Mouse (Mus musculus): Measurements from ENCODE around the gene Med18. TPM values are rescaled to one million over a fixed set of nuclear protein-coding genes. Genes with fewer than 3 reads are reported as not detected.
A peak's percentile ranks its signal among the peaks of the same experiment; 100 is the strongest.
"Not testable (repeated sequence)": the region's sequence is repeated elsewhere in the genome, so short reads cannot be mapped to it uniquely, and the experiment has no call there.

The Med18 gene
- total RNA-seq, 2 experiments from 2014 or later: 8.7 to 9.4 TPM

GRCm38 (mm10) chr4:132428022-132428542 lies 35.6 kb downstream of the Med18 start:
- Histone ChIP-seq H3K4me3 (no peak overlapping the region), H3K27ac (no peak overlapping the region)
- TF ChIP-seq CTCF (conservative IDR thresholded peaks at IDR 0.05): no peak
- DNase-seq (ENCODE audit: low spot score in 2 of 2): no peak

GRCm38 (mm10) chr4:132427493-132427892 lies 36.2 kb downstream of the Med18 start:
- H3K4me3 ChIP-seq: no peak overlapping the region
- DNase-seq (ENCODE audit: low spot score in 2 of 2): no peak
- no peak for TF ChIP-seq CTCF (conservative IDR thresholded peaks at IDR 0.05)
- H3K27ac ChIP-seq: no peak overlapping the region

- H3K27ac ChIP-seq: no peak overlapping the region
- TF ChIP-seq CTCF (conservative IDR thresholded peaks at IDR 0.05): no peak
- H3K4me3 ChIP-seq: no peak overlapping the region
- no peak for DNase-seq (ENCODE audit: low spot score in 2 of 2)
These were observed 37.7 kb downstream of the Med18 start for GRCm38 (mm10) chr4:132426021-132426420.

GRCm38 (mm10) chr4:132424765-132425164 lies 39.0 kb downstream of the Med18 start:
- no peak overlapping the region for H3K4me3 ChIP-seq
- no peak for DNase-seq (ENCODE audit: low spot score in 2 of 2)
- peak; percentile 45 for TF ChIP-seq CTCF (conservative IDR thresholded peaks at IDR 0.05)
- H3K27ac ChIP-seq: no peak overlapping the region

- Histone ChIP-seq H3K4me3 (peak within 1 kb of the TSS; percentile 91), H3K27ac (peak within 1 kb of the TSS; percentile 95)
- no peak for TF ChIP-seq CTCF (conservative IDR thresholded peaks at IDR 0.05)
- DNase-seq (ENCODE audit: low spot score in 2 of 2): peak; percentile 83 to 94
These were observed 41.6 kb downstream of the Med18 start, which contains the start of gene Phactr4 for GRCm38 (mm10) chr4:132421923-132422782. Gene Phactr4 (minus strand): TSS chr4:132422489.

- no peak for DNase-seq (ENCODE audit: low spot score in 2 of 2)
- H3K27ac ChIP-seq: peak overlapping the region; percentile 95
- TF ChIP-seq CTCF (conservative IDR thresholded peaks at IDR 0.05): no peak
- H3K4me3 ChIP-seq: peak overlapping the region; percentile 91
These were observed 42.2 kb downstream of the Med18 start for GRCm38 (mm10) chr4:132421556-132421922.

- TF ChIP-seq CTCF (conservative IDR thresholded peaks at IDR 0.05): no peak
- Histone ChIP-seq H3K27ac (no peak overlapping the region), H3K4me3 (no peak overlapping the region)
- no peak for DNase-seq (ENCODE audit: low spot score in 2 of 2)
These were observed 43.2 kb downstream of the Med18 start for GRCm38 (mm10) chr4:132420471-132420870.

- Histone ChIP-seq H3K27ac (no peak overlapping the region), H3K4me3 (no peak overlapping the region)
- no peak for TF ChIP-seq CTCF (conservative IDR thresholded peaks at IDR 0.05)
- DNase-seq (ENCODE audit: low spot score in 2 of 2): no peak
These were observed 47.8 kb downstream of the Med18 start for GRCm38 (mm10) chr4:132415966-132416365.

GRCm38 (mm10) chr4:132413257-132413656 lies 50.5 kb downstream of the Med18 start:
- not testable (repeated sequence) for H3K27ac ChIP-seq; DNase-seq (ENCODE audit: low spot score in 2 of 2)

GRCm38 (mm10) chr4:132411322-132412094 lies 52.2 kb downstream of the Med18 start:
- TF ChIP-seq CTCF (conservative IDR thresholded peaks at IDR 0.05): peak; percentile 77
- peak; percentile 16 to 23 for DNase-seq (ENCODE audit: low spot score in 2 of 2)
- H3K4me3 ChIP-seq: no peak overlapping the region
- no peak overlapping the region for H3K27ac ChIP-seq

More at GRCm38 (mm10) chr4:132413257-132413656, 50.5 kb downstream of the Med18 start:
- H3K4me3 ChIP-seq: not testable (repeated sequence)

- no peak overlapping the region for H3K27ac ChIP-seq
- DNase-seq (ENCODE audit: low spot score in 2 of 2): no peak
- TF ChIP-seq CTCF (conservative IDR thresholded peaks at IDR 0.05): no peak
- no peak overlapping the region for H3K4me3 ChIP-seq
These were observed 54.0 kb downstream of the Med18 start for GRCm38 (mm10) chr4:132409587-132410229.

Other genes starting within 250 kb of the Med18 start
- 10 to 100 TPM; 25.2 to 28.3 TPM for gene Gmeb1, start 202.3 kb downstream of the Med18 start, total RNA-seq (2021)
- 10 to 100 TPM; 24.6 to 26.2 TPM for gene Taf12, start 189.5 kb downstream of the Med18 start, total RNA-seq (2021)
- 1 to 10 TPM; 1.2 to 2.1 TPM for gene Rab42, start 160.5 kb downstream of the Med18 start, total RNA-seq (2021)
- 10 to 100 TPM; 20.7 to 26.0 TPM for gene Trnau1ap, start 134.4 kb downstream of the Med18 start, total RNA-seq (2021)
- gene Rcc1, start 110.3 kb downstream of the Med18 start, total RNA-seq (2021): 10 to 100 TPM; 12.8 to 13.6 TPM
- 10 to 100 TPM; 10.6 to 11.4 TPM for gene Phactr4, start 41.4 kb downstream of the Med18 start, total RNA-seq (2021)
- gene Sesn2, start 46.6 kb upstream of the Med18 start, total RNA-seq (2021): 10 to 100 TPM; 13.1 to 13.3 TPM
- gene Atpif1, start 69.7 kb upstream of the Med18 start, total RNA-seq (2021): 100 to 1,000 TPM; 416 to 419 TPM
- 10 to 100 TPM; 87.9 to 92.9 TPM for gene Dnajc8, start 71.6 kb upstream of the Med18 start, total RNA-seq (2021)
- 1 to 10 TPM; 1.0 to 1.1 TPM for gene Ptafr, start 100.1 kb upstream of the Med18 start, total RNA-seq (2021)
- 10 to 100 TPM; 24.2 to 28.2 TPM for gene Eya3, start 175.1 kb upstream of the Med18 start, total RNA-seq (2021)

Data from layer of hippocampus, adult 2 months (tissue).